27 mouse cellular contexts compared by ENCODE assay signal in genomic region chr2:155039956-155040355, GRCm38 (mm10). TPM values are rescaled to one million over a fixed set of nuclear protein-coding genes. Genes with fewer than 3 reads are reported as not detected.
A peak's percentile ranks its signal among the peaks of the same experiment; 100 is the strongest.
DNase-seq lines count a peak whose midpoint lies in the region; ATAC-seq lines count a peak whose summit lies in the region.
"Had no signal": no experiment of that assay in that cellular context is flagged by ENCODE, and none has a peak within 500 bp of the region (broad histone marks: within the 10 kb centered on the region; RNA-seq: fewer than 3 reads in every experiment).

No protein-coding gene starts in this region.

- no peak overlapping the region for H3K4me3 ChIP-seq in lung, embryonic 16.5 days (ENCODE audit: low read length)
- H3K4me3 ChIP-seq in limb, embryonic 10.5 days, result no peak overlapping the region
- H3K4me3 ChIP-seq: embryonic facial prominence, embryonic 13.5 days; embryonic facial prominence, embryonic 15.5 days; erythroblast, embryonic 14.5 days; forebrain, embryonic 10.5 days; forebrain, embryonic 12.5 days had no signal

- H3K27me3 ChIP-seq in lung, embryonic 16.5 days (ENCODE audit: control insufficient read depth, insufficient read depth, low read depth, low read length), result no peaks in the 10 kb centered on the region
- H3K27me3 ChIP-seq in limb, embryonic 10.5 days (ENCODE audit: low read depth, poor library complexity, severe bottlenecking), result no peaks in the 10 kb centered on the region
- H3K27me3 ChIP-seq: CH12.LX; embryonic facial prominence, embryonic 13.5 days; embryonic facial prominence, embryonic 15.5 days; forebrain, embryonic 12.5 days had no signal

- no peaks in the 10 kb centered on the region for H3K36me3 ChIP-seq in lung, embryonic 16.5 days (ENCODE audit: control insufficient read depth, insufficient read depth, low read length)
- no peaks in the 10 kb centered on the region for H3K36me3 ChIP-seq in limb, embryonic 10.5 days
- H3K36me3 ChIP-seq: embryonic facial prominence, embryonic 13.5 days; embryonic facial prominence, embryonic 15.5 days; forebrain, embryonic 10.5 days; forebrain, embryonic 12.5 days had no signal

- H3K27ac ChIP-seq in lung, embryonic 16.5 days (ENCODE audit: low read length), result no peak overlapping the region
- H3K27ac ChIP-seq in limb, embryonic 10.5 days, result peak overlapping the region; percentile 40; the same call in 1 of the 2 replicates
- H3K27ac ChIP-seq: embryonic facial prominence, embryonic 13.5 days; embryonic facial prominence, embryonic 15.5 days; forebrain, embryonic 10.5 days; forebrain, embryonic 12.5 days had no signal

- ATAC-seq in lung, embryonic 16.5 days (ENCODE audit: low read depth), result peak; percentile 57; the same call in 1 of the 2 replicates
- ATAC-seq: activated CD4-positive, CD25-positive, alpha-beta regulatory T cell, adult 4 months; CD4-positive, CD25-positive, alpha-beta regulatory T cell, adult 4 months; forebrain, embryonic 14.5 days; forebrain, embryonic 16.5 days had no signal

- H3K9ac ChIP-seq in lung, embryonic 16.5 days (ENCODE audit: low read length), result no peak overlapping the region
- H3K9ac ChIP-seq: embryonic facial prominence, embryonic 13.5 days; embryonic facial prominence, embryonic 15.5 days; forebrain, embryonic 12.5 days had no signal

- no peaks in the 10 kb centered on the region for H3K4me1 ChIP-seq in lung, embryonic 16.5 days (replicated peaks; ENCODE audit: control insufficient read depth, insufficient read depth, low read length)
- peaks cover 21% of the 10 kb centered on the region for H3K4me1 ChIP-seq in limb, embryonic 10.5 days
- H3K4me1 ChIP-seq: forebrain, embryonic 12.5 days had no signal

- H3K9me3 ChIP-seq in lung, embryonic 16.5 days (ENCODE audit: control insufficient read depth, low read length), result no peaks in the 10 kb centered on the region
- no peaks in the 10 kb centered on the region for H3K9me3 ChIP-seq in limb, embryonic 10.5 days (replicated peaks)
- H3K9me3 ChIP-seq: embryonic facial prominence, embryonic 13.5 days; embryonic facial prominence, embryonic 15.5 days; forebrain, embryonic 10.5 days; forebrain, embryonic 12.5 days had no signal

- 39% methylated on average over 4 of the region's 4 CpGs for WGBS in lung, embryonic 16.5 days
- 77% methylated on average over 4 of the region's 4 CpGs for WGBS in limb, embryonic 10.5 days

- no peak overlapping the region for H3K4me2 ChIP-seq in lung, embryonic 16.5 days (ENCODE audit: low read depth, low read length)
- H3K4me2 ChIP-seq: embryonic facial prominence, embryonic 13.5 days; embryonic facial prominence, embryonic 15.5 days; forebrain, embryonic 12.5 days had no signal

- DNase-seq in lung, postnatal 14 days, result no peak
- peak; percentile 2 for DNase-seq in ES-CJ7 (ENCODE audit: low read depth, low spot score)
- DNase-seq in limb, embryonic 10.5 days (ENCODE audit: low spot score), result no peak
- no peak for DNase-seq in heart, adult 9 months (ENCODE audit: low spot score in 2 of 2)
- no peak for DNase-seq in adrenal gland, postnatal 14 days
- DNase-seq: adrenal gland, adult 8-10 months; adrenal gland, postnatal 25 days; B cell, adult 2 months; cerebellum, adult 11 months; cerebellum, adult 18-20 months; cerebellum, adult 8-10 months; cerebellum, adult 9-11 months; cerebellum, postnatal 14 days; cerebellum, postnatal 36 days; embryo, embryonic 11 days had no signal

RNA-seq across cellular contexts. Expression of gene Gm14226, which starts 21.9 kb away (rescaled TPM):
- polyA plus RNA-seq in lung, embryonic 16.5 days (2015; fragmentation: Nextera tagmentation; extraction: Ambion mirVana), result 0.21 and 0.35 TPM in 2 replicates
- 12.3 and 13.5 TPM in 2 replicates for polyA plus RNA-seq in limb, embryonic 10.5 days (2016; fragmentation: Nextera tagmentation; extraction: Ambion mirVana)
- 29.0 and 33.1 TPM in 2 replicates for total RNA-seq in adrenal gland, postnatal 14 days (2021)
- total RNA-seq: CH12.LX; common myeloid progenitor, adult 5-6 weeks had no signal
- polyA plus RNA-seq: CD4-positive, CD25-positive, alpha-beta regulatory T cell, adult 4 months; erythroblast, embryonic 14.5 days; forebrain, embryonic 14.5 days had no signal

RNA-seq across cellular contexts. Expression of gene Ahcy, which starts 34.3 kb away (rescaled TPM):
- 50.9 and 51.0 TPM in 2 replicates for polyA plus RNA-seq in lung, embryonic 16.5 days (2015; fragmentation: Nextera tagmentation; extraction: Ambion mirVana)
- polyA plus RNA-seq in limb, embryonic 10.5 days (2016; fragmentation: Nextera tagmentation; extraction: Ambion mirVana), result 156 and 181 TPM in 2 replicates
- 60.2 and 130 TPM in 2 replicates for total RNA-seq in adrenal gland, postnatal 14 days (2021)
